Mouse (Mus musculus): ENCODE data around the gene Tagap1. TPM values are rescaled to one million over a fixed set of nuclear protein-coding genes. Genes with fewer than 3 reads are reported as not detected.
A peak's percentile ranks its signal among the peaks of the same experiment; 100 is the strongest.
"Not testable (repeated sequence)": the region's sequence is repeated elsewhere in the genome, so short reads cannot be mapped to it uniquely, and the experiment has no call there.

The Tagap1 gene
- polyA plus RNA-seq (2015; fragmentation: Nextera tagmentation; extraction: Ambion mirVana) = 46.1 and 48.1 TPM in 2 replicates

DNA sequence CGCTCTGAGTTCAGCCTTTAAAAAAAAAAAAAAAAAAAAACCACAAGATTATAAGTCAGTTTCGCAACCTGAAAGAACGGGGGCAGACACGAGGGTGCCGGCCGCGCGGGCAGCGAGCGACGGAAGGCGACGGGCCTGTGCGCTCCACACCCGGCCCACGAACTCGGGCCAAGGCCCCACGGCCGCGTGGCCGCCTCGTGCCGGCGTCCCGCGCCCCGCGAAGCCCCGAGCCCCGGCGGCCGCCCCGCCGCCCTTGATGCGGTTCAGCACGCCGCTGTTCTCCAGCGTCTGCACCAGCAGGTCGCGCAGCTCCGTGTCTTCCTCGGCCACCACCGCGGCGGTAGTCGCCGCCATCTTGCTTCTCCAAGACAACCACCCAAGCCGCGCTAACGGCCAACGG, at the start of gene Tagap1:
Gene Tagap1 (minus strand): TSS at position 381 of the 400 bp plus-strand sequence.
- Histone ChIP-seq H3K27ac (replicated peaks) (peak within 1 kb of the TSS; percentile 63; the same call in 1 of the 2 replicates), H3K4me3 (peak within 1 kb of the TSS; percentile 51), H3K4me2 (replicated peaks) (peak within 1 kb of the TSS; percentile 42), H3K9ac (replicated peaks) (peak within 1 kb of the TSS; percentile 45)
- under 1% methylated on average over 47 of the region's 51 CpGs for WGBS
- not testable (repeated sequence) for H3K36me3 ChIP-seq; ATAC-seq (replicated peaks); H3K27me3 ChIP-seq; H3K4me1 ChIP-seq; H3K9me3 ChIP-seq

DNA sequence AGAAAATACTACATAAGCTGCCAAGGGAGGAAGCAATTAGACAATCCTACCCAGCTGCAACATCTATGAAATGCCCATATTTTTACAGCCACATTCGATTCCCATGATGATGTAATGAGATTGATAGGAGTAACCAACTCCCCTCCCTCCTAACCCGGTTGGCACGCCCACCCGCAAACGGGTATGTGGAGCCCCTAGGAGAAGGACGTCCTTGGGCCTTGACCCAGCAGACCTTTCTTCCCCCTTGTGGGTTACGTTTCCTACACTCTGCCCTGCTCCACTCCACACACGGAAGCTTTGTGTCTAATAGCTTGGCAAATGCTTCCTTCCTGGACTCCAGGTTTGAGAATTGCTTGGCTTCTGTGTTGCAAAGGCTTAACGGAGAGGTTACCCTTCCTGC, 48.9 kb upstream of the Tagap1 start:
- H3K4me1 ChIP-seq; H3K36me3 ChIP-seq; H3K9ac ChIP-seq (replicated peaks); H3K4me2 ChIP-seq (replicated peaks); H3K4me3 ChIP-seq; H3K27me3 ChIP-seq; ATAC-seq (replicated peaks); H3K27ac ChIP-seq (replicated peaks); H3K9me3 ChIP-seq: not testable (repeated sequence)
- WGBS = 74% methylated on average over 5 of the region's 9 CpGs

DNA sequence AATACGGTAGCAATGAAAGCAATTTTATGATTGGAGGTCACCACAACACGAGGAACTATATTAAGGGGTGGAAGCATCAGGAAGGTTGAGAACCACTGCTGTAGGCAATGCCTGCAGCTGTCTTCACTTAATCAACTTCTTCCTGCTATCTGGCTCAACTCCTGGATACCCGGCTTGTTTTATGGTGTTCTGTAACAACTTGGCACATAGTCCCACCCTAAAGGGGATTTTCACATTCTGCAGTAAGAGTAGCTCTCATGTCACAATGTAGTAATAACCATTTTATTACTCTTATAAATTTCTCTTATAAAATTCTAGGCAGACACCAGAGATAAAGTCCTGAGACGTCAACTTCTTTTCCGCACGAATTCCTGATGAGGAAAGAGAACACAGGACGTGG, 48.5 kb upstream of the Tagap1 start:
- WGBS = no CpG with 5 or more reads among the region's 7 CpGs

DNA sequence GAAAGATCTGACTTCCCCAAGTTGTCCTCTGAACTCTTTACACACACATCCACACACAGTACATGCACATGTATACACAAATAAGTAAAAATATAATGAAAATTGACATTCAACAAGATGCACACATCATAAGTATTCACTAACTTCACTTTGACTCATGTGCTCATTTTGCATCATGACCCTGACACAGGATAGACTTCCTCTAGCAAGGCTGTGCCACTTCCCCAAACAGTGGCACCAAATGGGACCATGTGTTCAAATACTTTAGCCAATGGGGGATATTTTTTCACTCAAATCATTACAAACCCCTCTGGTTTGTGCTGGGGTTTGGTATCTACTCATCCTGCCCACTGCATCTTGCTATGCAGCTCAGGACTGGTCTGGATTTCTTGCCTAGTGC, 47.9 kb upstream of the Tagap1 start:
- H3K4me1 ChIP-seq; ATAC-seq (replicated peaks); H3K4me2 ChIP-seq (replicated peaks); H3K4me3 ChIP-seq; H3K9me3 ChIP-seq; H3K27me3 ChIP-seq; H3K27ac ChIP-seq (replicated peaks); H3K9ac ChIP-seq (replicated peaks); H3K36me3 ChIP-seq: not testable (repeated sequence)

More for the DNA sequence above, 48.5 kb upstream of the Tagap1 start:
- not testable (repeated sequence) for ATAC-seq (replicated peaks); H3K4me1 ChIP-seq; H3K27me3 ChIP-seq; H3K4me3 ChIP-seq; H3K36me3 ChIP-seq; H3K9me3 ChIP-seq; H3K9ac ChIP-seq (replicated peaks); H3K4me2 ChIP-seq (replicated peaks); H3K27ac ChIP-seq (replicated peaks)

DNA sequence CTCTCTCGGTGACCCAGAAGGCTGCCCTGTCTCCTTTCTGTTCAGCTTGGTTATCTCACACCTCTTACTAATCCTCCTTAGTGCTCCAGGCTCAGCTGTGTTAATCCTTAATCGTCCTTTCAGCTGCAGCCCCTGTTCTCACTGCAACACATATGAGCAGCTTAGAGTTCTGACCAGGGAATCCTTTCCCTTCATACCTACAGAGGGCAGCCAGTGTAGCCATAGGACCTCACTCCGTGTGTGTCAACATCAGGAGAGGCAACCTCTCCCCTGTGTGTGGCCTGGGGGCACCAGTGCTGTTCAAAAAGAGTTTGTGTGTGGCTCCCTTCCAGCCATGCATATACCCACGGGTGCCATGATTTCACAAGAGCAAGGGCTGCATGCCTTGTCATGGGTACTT, 44.7 kb upstream of the Tagap1 start:
- not testable (repeated sequence) for H3K36me3 ChIP-seq; H3K27ac ChIP-seq (replicated peaks); H3K9me3 ChIP-seq; H3K4me3 ChIP-seq; H3K27me3 ChIP-seq; ATAC-seq (replicated peaks); H3K9ac ChIP-seq (replicated peaks); H3K4me1 ChIP-seq; H3K4me2 ChIP-seq (replicated peaks)
- 32% methylated on average over 3 of the region's 4 CpGs for WGBS

DNA sequence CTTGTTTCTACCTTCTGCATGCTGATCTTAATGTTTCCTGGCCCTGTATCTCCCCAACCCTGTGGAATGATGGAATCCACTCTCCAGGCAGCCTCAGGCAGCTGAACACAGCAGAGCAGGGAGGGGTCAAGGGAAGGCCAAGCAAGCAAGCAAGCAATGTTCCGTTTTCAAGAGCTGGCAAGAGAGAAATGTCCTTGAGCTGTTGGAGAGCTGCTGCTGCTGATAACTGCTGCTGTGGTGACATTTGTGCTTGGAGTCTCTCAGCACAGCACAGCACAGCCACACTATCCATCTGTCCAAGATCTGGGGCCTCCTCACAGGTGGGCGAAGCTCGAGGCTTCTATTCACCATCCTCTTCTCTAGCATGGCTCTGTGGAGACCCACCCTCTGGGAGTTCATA, 42.4 kb upstream of the Tagap1 start:
- not testable (repeated sequence) for H3K9me3 ChIP-seq; H3K36me3 ChIP-seq; H3K27me3 ChIP-seq; H3K9ac ChIP-seq (replicated peaks); H3K4me1 ChIP-seq; H3K4me2 ChIP-seq (replicated peaks); H3K27ac ChIP-seq (replicated peaks); H3K4me3 ChIP-seq; ATAC-seq (replicated peaks)
- WGBS = no CpG with 5 or more reads among the region's 3 CpGs

DNA sequence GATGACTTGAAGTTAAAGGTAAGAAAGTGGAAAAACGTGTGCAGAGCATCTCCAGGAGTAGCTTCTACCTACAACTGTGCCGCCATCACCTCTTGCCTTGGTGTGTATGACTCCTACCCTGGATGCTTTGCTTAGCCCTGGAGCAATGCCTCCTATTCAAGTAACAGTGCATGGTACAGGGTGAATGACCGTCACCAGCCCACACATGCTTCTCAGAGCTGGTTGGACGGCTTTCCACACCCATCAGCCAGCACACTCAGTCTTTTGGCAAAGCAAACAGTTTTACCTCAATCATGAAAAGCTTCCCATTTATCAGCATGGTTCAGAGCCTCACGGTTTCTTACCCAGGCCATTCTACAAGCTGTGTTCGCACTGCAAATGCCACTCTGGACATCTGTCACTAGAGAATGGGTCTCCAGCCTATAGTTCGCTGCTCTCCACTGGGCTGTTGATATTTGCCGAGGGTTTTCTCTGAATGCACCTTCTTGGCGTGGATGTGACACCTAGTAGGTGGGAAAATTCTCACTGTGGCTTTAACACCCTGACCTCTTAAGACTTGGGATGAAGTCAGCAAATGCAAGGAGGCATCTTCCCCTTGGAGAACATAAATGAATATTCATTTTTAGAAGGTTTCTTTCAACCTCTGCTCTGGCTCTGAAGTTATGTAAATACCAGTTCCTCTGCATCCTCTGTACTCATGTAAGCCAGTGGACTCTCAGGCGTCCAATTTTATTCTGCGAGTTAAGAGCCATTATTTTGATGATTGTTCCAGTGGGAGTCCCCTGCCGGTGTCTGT, 41.0 kb upstream of the Tagap1 start:
- ATAC-seq (replicated peaks); H3K9ac ChIP-seq (replicated peaks); H3K4me1 ChIP-seq; H3K9me3 ChIP-seq; H3K27ac ChIP-seq (replicated peaks); H3K27me3 ChIP-seq; H3K36me3 ChIP-seq; H3K4me2 ChIP-seq (replicated peaks); H3K4me3 ChIP-seq: not testable (repeated sequence)
- 83% methylated on average over 9 of the region's 12 CpGs for WGBS

DNA sequence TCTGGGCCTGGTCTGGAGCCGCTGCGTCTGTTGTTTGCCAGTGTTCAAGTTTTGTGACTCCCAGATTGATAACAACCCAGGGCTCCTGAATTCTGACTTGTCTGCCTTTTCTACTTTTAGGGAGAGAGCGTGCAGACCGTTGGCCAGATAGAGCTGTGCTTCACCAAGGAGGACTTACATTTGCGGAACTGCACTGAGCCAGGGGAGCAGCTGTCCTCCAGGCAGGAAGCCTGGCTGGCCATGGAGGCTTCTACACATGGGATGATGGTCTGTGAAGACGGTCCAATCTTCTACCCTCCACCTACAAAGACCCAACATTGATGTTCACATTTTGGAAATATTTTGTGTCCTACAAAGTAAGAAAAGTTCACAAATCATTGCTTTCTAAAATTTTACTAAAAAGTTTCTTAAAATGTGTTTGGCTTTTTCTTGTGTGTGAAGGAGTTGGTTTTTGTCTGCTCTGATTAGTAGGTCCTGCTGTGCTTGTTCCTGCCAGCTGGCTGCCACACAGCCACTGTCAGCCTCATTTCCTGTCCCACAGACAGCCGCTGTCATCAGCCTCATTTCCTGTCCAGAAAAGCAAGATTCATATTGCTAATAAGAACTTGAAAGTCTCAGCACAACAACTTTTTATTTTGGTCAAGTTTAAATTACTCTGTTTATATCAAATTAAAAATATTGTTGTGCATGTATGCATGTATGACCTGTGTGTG, 37.0 kb upstream of the Tagap1 start:
- H3K36me3 ChIP-seq; H3K9me3 ChIP-seq; H3K9ac ChIP-seq (replicated peaks); H3K4me1 ChIP-seq; H3K4me2 ChIP-seq (replicated peaks); H3K4me3 ChIP-seq; H3K27me3 ChIP-seq; H3K27ac ChIP-seq (replicated peaks); ATAC-seq (replicated peaks): not testable (repeated sequence)
- WGBS = 95% methylated on average over 2 of the region's 7 CpGs

DNA sequence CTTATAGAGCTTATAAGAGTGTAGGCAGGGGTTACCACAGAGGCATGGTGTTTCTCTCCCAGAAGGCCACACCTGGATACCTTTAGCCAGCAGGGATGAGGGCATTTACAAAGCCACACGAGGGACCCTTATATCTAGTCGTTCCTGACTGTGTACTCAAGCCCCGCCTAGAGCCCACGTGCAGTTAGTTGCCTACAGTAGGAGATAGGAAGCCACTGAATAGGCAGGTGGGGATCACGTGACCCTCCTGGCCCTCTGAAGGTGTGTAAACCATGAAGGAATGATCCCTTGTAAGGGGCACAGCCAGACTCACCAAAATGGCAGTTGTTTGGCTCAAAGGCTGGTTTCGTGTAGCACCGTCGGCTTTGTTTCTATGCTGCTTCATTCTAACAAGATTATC, 35.9 kb upstream of the Tagap1 start:
- not testable (repeated sequence) for H3K27ac ChIP-seq (replicated peaks); H3K4me2 ChIP-seq (replicated peaks); H3K9ac ChIP-seq (replicated peaks); H3K36me3 ChIP-seq; ATAC-seq (replicated peaks); H3K27me3 ChIP-seq; H3K9me3 ChIP-seq; H3K4me1 ChIP-seq; H3K4me3 ChIP-seq
- WGBS = 81% methylated on average over 8 of the region's 8 CpGs

DNA sequence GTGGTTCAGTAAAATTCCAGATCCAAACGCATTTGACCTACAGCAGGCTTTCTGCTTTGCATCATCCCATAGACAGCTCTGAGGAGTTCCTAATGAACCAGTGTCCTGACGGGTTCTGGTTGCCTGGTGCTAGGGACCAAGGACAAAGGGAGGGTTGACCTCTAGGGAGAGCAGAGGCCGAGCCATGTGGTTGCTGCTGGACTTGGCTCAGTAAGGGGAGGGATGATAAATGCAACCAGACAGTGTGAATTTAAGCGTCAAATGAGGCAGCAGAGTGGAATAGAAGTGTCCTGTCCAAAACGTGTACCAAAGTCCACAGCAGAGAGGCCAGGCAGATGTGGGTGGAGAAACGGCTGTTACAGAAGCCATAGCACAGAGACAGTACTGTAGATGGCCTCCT, 34.5 kb upstream of the Tagap1 start:
- H3K36me3 ChIP-seq; H3K9me3 ChIP-seq; H3K4me2 ChIP-seq (replicated peaks); H3K9ac ChIP-seq (replicated peaks); H3K4me3 ChIP-seq; H3K27ac ChIP-seq (replicated peaks); H3K27me3 ChIP-seq; ATAC-seq (replicated peaks); H3K4me1 ChIP-seq: not testable (repeated sequence)
- WGBS = no CpG with 5 or more reads among the region's 6 CpGs

DNA sequence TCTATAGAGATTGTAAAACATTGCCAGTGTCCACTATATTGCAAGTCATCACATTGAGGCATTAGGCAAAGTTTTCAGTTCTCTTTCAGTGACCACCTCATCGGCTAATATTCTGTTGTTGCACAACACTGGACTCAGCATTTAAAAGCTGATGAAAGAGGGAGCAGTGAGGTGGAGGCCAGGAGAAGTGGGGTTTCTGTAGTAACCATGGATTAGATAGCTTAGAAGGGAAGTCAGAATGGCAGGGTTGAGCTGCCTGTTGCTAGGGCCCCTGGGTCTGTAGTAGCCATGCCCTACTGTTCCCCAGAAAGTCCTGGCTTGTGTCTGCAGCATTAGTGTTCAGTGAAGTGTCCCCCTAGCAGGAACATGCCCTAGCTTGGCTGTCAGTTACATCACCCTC, 25.2 kb upstream of the Tagap1 start:
- WGBS = 94% methylated on average over 1 of the region's 1 CpGs
- H3K36me3 ChIP-seq; H3K27ac ChIP-seq (replicated peaks); H3K4me3 ChIP-seq; H3K9me3 ChIP-seq; H3K4me2 ChIP-seq (replicated peaks); H3K27me3 ChIP-seq; H3K4me1 ChIP-seq; ATAC-seq (replicated peaks); H3K9ac ChIP-seq (replicated peaks): not testable (repeated sequence)

DNA sequence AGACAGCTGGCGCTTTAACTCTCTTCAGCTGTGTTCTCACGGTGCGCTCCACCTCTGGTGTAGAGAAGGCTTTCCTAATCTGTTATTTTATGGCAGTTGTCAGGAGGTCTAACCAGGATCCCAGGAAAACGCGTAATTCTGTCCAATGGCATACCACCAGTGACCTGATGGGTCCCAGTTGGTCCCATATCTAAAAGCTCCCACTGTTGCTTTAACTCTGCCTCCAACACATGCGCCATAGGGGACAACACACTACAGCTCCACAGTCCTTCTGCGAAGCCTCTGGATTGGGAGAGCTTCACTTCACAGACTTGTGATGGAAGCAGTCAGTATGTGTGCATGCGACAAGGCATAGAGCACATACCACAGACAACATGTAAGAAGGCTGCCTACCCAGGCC, 19.2 kb upstream of the Tagap1 start:
- not testable (repeated sequence) for H3K4me3 ChIP-seq; H3K27me3 ChIP-seq; ATAC-seq (replicated peaks); H3K4me1 ChIP-seq; H3K36me3 ChIP-seq; H3K9ac ChIP-seq (replicated peaks); H3K9me3 ChIP-seq; H3K4me2 ChIP-seq (replicated peaks); H3K27ac ChIP-seq (replicated peaks)
- 93% methylated on average over 5 of the region's 8 CpGs for WGBS

DNA sequence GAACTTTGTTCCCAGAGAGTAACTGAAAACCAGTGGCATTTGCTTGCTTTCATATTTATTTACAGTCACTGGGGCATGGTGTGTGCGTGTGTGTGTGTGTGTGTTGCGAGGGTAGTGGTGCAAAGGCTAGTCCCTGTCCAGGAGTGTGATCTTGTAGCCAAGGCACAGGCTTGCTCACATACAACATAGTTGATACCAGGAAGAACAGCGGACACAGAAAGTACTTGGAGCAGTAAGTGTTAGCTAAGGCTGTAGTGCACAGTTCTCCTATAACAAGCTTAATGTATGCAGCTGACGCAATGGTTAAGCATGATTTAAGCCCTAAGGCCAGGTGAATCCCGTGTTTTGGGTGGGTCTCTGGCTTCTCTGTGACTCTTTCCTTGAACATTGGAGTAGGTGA, 18.4 kb upstream of the Tagap1 start:
- ATAC-seq (replicated peaks); H3K36me3 ChIP-seq; H3K4me1 ChIP-seq; H3K27ac ChIP-seq (replicated peaks); H3K9me3 ChIP-seq; H3K27me3 ChIP-seq: not testable (repeated sequence)
- Histone ChIP-seq H3K4me2 (replicated peaks) (peak overlapping the region; percentile 63), H3K4me3 (peak overlapping the region; percentile 52), H3K9ac (replicated peaks) (peak overlapping the region; percentile 62; the same call in 1 of the 2 replicates)
- 18% methylated on average over 5 of the region's 5 CpGs for WGBS

All from forebrain, embryonic 15.5 days (tissue).